Mouse (Mus musculus): ENCODE data around the gene Gm10447.

- TF ChIP-seq CTCF (IDR thresholded peaks at IDR 0.05; ENCODE audit: borderline replicate concordance, insufficient read depth, low read length) (no peak), POLR2A (IDR thresholded peaks at IDR 0.05; ENCODE audit: low read depth, low read length) (no peak)
These were observed 31.7 kb downstream of the Gm10447 start for GRCm38 (mm10) chr11:53425251-53425650.
